Mouse (Mus musculus) neural tube, embryonic 10.5 days (tissue): Measurements from ENCODE around the gene Unk.
"Not testable (repeated sequence)": the region's sequence is repeated elsewhere in the genome, so short reads cannot be mapped to it uniquely, and the experiment has no call there.

Experiments
- DNase-seq: peaks from one replicate; pipeline ENCODE4 v3.0.0-alpha.2; 2017; ENCODE audit warnings: low spot score; ENCODE audit errors: extremely low spot score

Unk gene

DNA sequence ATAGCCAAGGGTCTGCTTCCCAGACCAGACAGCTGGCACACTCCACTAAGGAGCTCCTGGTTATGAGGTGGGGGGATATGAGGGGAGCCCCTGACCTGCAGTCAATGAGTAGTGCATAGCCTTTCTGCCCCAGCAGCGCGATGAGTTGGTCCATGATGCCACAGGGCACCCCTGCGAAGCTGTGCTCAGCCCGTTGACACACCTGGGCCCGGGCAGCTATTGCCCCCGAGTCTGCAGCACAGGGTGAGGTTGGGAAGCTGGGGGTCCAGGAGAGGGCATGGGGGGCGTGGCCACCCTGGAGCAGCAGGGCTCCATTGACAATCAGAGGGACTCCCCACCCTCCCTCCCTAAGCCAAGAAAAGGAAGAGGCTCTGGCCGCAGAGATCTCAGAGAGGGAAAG is 20.0 kb upstream of the Unk start:
- no peak for DNase-seq

DNA sequence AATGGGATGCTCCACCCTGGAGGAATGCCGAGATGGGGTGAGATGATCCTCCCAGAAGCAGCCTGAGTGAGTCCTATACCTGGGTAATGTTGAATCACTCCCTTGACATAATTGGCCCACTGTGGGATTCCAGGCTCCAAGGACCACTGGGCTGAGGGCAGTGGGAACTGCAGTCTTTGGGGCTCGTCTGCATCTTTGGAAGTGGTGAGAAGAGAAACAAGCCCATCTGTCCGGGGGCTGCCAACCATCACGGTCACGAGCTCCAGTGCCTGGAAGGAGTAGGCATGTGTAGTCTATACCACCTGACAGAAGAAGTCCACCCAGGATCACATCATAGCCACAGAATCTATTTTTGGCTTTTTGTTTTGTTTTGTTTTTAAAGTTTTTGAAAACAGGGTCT is 19.2 kb upstream of the Unk start:
- no peak for DNase-seq

DNA sequence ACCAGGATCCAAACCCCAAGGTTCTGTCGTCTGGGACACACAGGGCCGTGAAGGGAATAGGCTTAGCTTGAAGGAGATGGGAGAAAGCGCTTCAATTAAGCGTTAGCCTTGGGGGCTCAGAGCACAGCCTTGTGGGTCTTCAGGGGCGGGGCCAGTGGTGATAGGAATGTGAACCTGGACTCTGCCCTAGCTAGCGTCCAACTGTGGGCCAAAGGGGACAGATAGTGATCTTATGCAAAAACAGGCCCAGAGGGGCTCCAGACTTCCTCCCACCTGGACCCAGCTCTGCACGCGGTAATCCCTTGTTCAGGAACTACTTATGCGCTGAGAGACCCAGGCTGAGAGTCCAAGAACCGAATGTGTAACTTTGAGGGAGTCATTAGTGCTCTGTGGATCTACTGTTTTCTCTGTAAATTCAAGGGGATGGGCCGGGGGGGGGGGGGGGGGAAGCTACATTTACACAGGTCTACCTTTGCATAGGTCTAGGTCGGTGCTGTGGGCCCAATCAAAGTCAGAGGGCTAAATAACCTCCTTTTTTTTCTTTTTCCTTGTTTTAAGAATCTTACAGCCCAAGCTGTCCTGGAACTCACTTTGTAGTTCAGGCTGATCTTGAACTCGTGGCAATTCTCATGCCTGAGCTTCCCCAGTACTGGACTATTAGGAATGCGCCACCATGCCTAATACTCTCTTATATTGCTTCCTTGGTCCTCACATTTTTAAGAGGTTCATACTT is 18.4 kb upstream of the Unk start:
- peak; percentile 42 for DNase-seq

DNA sequence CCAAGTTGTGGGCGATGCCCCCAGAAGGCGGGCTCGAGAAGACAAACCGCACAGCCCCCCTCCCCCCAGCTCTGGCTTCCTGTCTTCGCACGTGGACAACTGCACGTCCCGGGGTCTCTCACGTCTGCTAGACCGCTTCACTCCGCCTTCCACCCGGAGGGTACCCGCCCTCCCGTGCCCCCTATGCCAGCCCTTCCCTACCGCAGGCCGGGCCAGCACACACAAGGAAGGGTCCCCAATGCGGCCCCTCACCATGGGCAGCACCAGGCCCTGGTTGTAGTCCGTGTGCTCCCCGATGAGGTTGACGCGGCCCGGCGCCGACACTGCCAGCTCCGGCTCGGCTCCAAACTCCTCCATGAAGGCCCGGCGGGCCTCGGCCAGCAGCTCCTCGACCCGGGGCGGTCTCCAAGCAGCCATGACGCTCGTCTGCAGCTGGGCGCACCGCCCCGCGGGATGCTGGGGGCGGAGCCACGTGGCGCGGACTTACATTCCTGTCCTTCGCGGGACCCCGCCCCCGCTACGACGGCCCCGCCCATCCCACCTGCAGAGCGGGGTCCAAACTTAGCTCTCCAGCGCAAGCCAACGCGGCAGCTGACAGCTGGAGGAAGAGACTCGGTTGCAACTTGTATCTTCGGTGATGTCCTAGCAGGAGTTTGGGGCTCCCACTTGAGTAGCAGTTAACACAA is 17.7 kb upstream of the Unk start, which contains the start of gene Galk1:
Gene Galk1, minus strand, starts transcription at position 458 of the 686 bp plus-strand sequence.
- peak; percentile 91 for DNase-seq

DNA sequence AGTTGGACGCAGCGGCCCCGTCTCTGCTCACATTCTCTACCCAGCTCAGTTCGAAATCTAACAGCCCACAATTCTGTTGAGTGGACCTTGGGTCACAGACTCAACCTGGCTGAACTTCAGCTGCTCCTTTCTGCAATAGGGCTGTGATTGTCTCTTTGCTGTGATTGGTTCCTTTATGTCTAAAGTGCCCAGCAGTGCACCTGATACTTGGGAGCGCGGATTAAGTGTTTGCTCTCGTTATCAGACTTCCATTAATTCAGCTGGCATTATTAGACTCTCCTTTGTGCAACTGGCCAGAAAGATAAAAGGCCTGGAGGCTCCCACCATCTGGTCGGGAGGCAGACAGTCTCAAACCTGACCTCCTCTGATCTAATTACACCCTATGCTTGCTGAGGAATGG is 15.3 kb upstream of the Unk start:
- DNase-seq = no peak

DNA sequence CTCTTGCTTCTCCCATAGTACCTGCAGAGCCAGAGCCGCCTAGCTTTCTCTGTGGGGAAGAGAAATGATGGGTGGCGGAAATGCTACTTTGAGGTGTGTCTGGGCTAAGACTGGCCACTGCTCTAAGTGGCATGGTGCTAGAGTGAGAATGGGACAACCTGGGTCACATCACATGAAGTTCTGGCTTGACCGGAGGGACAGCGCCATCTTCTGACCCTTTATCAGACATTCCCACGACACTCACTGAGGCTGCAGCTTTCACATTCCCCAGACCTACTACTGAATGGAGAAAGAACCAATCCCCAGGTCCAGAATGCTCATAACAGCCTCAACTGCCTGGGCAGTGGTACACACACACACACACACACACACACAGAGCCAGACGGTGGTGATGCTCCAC is 12.0 kb upstream of the Unk start:
- no peak for DNase-seq

DNA sequence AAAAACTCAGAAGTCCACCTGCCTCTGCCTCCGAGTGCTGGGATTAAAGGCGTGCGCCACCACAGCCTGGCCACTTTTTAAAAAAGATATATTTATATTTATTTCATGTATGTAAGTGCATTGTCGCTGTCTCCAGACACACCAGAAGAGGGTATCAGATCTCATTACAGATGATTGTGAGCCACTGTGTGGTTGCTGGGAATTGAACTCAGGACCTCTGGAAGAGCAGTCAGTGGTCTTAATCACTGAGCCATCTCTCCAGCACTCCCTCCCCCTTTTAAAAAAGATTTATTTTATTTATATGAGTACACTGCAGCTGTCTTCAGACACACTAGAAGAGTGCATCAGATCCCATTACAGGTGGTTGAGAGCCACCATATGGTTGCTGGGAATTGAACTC is 11.3 kb upstream of the Unk start:
- DNase-seq = not testable (repeated sequence)

DNA sequence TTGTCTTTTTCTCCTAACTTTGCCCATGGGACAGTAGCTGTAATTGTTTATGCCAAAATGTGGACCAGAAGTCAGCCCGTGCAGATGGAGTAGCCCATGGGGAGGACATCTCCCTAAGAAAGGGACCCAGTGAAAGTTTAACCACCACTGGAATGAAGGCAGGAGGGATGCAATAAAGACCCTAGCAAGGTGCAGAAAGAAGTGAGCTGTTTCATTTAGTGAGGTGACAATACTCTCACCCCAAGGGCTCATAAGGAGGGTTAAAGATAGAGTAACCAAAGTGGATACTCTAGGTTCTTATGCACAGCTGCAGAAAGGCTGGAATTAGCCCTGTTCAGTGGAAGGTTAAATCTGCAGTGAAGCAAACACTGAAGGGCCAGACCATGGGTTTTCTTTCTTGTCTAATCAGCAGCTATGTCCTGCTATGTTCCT is 10.7 kb upstream of the Unk start:
- DNase-seq = no peak

DNA sequence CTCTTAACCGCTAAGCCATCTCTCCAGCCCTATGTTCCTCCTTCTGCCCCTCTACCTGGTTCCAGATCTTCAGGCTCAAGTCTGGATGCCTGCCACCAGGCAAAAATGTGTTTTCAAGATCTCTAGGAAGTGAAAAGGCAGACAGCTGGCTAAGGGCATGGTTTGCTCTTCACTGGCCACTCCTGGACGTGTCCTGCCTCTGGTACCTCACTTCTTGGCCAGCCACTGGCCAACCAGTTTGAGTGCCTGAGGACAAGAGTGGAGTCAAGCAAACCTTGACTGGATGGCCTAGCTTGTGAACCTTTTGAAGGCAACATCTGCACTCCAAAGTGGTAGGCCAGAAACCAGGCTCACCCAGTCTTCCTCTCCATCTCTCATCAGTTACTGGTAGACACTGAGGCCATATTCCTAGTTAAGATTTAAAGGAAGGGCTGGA is 10.1 kb upstream of the Unk start:
- DNase-seq = no peak

DNA sequence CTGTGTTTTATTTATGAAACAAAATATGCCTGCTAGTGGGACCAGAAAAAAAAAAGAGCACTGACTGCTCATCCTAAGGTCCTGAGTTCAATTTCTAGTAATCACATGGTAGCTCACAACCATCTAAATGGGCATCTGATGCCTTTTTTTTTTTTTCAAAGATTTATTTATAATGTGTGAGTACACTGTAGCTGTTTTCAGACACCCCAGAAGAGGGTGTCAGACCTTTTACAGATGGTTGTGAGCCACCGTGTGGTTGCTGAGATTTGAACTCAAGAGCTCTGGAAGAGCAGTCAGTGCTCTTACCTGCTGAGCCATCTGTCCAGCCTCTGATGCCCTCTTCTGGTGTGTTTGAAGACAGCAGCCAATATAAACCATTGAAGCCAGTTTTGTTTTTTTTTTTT is 9.6 kb upstream of the Unk start:
- no peak for DNase-seq

DNA sequence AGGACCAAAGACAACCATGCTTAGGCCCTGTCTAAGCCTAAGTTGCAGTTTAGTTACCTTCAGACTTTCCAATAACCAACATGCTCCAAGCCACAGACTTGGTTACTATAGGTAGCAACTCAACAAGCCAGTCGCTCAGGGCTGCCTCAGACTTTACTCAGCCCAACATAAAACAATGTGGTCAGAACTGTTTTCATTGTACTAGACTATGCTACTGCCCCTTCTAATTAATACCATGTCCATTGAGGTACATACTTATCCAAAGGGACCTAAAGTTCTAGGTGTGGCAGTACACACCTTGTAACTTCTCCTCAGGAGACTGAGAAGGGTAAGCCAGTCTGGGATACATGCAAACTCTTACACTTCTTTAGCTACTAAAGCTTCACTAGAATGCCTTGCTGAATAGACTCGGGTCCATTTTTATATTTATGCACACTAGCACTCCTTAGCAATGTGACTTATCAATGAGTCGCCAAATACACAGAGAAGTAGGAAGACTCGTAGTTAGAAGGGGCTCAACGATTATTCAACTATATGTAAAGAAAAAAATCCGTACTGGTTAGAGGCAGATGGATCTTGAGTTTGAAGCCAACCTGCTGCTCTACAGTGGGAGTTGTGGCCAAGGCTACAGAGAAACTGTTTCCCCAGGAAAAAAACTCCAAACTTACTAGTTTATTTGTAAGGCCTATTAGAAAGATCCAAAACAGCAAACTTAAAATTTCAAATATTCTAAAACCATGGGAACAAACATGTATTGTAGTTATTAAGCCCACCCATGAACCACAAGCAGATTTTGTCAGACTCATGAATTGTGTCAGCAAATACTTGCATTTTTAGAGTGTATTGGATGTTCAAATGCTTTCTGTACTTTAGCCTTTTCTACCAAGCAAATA is 8.5 kb upstream of the Unk start:
- no peak for DNase-seq

DNA sequence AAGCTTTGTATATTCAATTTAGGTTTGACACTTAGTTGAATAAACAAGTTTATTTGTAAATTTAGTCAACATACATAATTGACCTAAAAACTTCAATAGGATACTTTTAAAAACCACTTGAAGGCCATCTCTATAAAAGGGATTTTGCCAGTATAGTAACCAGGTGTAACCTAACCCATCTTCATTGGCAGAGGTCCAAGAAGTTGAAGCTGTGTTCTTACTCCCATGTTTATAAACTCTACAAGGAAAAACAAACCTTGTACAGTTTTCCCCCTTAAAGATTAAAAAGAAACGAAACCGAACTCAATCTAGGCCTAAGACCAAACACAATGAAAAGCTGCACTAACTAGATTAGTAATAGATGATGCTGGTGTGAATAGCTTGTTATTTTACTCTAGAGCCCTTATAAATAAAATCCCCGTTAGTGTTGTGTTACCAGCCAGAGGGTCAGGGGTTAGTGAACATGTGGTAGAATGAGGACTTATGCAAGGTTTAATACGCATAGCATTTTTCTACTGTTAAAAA is 7.8 kb upstream of the Unk start:
- DNase-seq = no peak

DNA sequence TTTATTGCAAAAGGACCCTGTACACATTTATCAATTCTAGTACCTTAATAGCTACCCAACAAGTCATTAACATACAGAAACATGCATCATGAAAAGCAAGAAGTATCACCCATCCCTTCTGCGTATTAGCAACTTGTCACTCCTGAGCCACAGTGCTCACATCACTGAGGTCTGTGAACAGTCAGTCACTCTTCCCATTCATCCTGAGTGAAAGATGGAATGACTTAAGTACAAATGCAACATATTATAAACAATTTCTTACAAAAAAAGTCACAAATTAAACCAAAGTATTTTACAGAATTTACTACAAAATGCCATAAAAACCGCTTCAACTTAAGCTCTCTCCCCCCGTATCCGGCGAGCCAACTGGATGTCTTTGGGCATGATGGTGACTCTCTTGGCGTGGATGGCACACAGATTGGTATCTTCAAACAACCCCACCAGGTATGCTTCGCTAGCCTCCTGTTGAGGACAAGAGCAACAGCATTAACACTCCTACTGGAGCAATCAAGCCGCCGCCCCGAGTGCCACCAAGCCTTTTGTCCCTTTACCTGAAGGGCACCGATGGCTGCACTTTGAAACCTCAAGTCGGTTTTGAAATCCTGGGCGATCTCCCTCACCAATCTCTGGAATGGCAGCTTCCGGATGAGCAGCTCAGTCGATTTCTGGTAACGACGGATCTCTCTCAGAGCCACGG is 6.9 kb upstream of the Unk start:
- not testable (repeated sequence) for DNase-seq

DNA sequence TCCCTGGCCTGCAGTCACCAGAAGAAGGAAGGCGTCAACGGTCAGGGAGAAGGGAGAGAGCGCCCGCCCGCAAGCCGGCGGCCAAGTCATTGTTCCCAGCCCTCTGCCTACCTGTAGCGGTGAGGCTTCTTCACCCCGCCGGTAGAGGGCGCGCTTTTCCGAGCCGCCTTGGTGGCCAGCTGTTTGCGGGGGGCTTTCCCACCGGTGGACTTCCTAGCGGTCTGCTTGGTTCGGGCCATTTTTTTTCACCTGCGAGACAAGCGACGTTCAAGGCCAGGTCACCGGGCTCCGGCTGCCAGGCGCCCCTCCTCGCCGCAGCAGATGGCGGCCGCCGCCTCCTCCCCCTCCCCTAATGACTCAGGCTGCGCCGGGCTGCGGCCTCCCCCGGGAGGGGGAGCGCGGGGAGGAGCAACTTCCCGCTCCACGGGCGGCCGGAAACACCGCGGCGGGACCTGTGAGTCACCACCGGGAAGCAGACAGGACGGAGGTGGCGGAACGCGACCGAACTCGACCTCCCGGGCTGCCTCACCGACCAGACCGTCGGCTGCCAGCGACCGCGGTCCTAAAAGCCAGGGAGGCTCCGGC is 6.3 kb upstream of the Unk start:
- no peak for DNase-seq

DNA sequence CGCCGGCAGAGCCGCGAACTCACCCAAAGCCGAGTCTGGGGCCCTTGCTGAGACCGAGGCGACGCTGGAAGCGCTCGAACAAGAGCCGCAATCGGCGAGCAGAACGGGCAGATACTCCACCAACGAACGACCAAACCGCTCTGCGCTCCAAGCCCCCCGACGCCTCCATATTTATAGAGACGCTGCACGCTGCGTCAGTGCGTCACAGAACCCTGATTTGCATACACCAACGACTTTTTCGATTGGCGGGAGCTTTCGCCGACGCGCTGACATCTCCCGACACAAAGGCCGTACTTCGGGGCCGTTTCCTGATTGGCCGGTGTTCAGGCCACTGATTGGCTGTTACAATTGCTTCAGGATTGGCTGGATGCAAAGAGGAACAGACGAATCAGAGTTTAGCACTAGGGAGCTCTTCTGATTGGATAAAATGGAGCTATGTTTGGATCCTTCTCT is 5.7 kb upstream of the Unk start:
- peak; percentile 97 for DNase-seq

DNA sequence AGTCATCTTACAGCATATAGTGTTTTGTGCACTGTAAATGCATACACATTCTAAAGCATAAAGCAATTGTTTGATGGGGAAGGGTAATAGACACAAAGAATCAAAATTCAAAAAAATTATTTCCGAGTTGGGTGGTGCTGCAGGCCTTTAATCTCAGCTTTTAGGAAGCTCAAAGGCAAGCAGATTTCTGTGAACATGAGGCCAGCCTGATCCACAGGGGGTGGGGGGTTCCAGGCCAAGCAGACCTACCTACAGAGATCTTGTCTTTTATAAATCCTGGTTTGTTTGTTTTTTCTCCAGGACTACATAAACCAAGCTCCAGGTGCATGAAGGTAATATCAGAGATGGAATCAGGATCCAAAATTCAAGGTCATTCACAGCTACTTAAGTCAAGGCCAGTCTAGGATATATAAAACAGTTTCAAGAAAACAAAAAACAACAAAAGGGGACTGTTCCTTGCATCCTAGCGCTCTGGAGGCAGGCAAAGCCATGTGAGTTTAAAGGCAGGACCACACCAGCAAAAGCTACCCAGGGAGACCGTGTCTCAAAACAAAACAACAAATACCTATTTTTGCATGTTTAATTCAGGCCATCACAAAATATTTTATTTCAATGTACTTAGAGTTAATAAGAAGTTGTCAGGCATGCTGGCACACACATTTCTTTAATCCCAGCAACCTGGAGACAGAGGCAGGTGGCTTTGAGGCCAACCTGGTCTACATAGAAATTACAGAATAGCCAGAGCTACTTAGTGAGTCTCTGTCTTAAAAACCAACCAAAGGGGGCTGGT is 4.9 kb upstream of the Unk start:
- DNase-seq = no peak

DNA sequence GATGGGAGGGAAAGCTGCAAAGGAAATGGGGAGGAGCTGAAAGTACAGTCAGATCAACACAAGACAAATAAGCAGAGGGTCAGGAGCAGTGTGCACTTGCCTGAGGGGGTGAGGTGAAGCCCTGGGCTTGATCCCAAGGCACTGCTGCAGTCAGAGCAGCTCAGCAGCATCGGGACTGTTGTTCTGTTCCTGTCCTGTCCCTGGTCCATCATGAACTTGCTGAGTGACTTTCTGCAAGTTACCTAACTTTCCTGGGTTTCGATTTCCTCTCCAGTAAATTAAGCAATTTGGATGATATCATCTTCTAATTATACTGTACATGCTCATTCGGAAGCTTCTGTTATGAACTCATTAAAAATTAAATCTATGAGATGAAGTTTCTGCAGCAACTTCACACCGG is 2.4 kb upstream of the Unk start, which contains the start of gene H3f3b:
Gene H3f3b, minus strand, starts transcription at position 207 of the 400 bp plus-strand sequence.
- no peak for DNase-seq

DNA sequence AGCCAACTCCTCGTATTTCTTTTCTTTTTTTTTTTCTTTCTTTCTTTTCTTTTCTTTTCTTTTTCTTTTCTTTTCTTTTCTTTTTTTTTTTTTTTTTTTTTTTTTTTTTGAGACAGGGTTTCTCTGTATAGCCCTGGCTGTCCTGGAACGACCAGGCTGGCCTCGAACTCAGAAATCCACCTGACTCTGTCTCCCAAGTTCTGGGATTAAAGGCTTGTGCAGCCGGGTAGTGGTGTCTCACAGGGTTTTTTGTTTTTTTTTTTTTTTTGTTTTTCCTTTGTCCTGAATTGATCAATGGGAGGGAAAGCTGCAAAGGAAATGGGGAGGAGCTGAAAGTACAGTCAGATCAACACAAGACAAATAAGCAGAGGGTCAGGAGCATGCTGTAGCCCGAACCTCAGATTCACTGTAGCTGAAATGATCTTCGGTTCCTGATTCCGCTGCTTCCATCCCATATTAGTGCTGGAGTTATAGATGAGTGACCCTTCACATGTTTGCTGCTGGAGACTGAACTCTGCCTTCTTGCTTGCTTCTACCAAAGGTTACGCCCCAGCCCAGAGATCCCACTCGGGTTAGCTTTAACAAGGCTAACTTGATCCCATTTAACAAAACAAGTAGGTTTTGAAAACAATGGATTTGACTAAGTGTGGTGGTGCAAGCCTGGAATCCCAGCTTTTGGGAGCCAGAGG is 1.8 kb upstream of the Unk start:
- DNase-seq = no peak
